Mouse (Mus musculus) kidney, adult 2 months (tissue): ENCODE results near the gene Gclc.

Experiments used
- CTCF ChIP-seq: fragments of 200-500 bp; conservative IDR thresholded peaks from 2 replicates; pipeline ENCODE4 v1.5.1; 2011; ENCODE audit warnings: low read depth, mild to moderate bottlenecking, control low read depth, low read length, moderate library complexity, mixed read lengths; ENCODE audit not compliant: insufficient read depth, insufficient read length
- POLR2A ChIP-seq: fragments of 200-500 bp; IDR thresholded peaks from one replicate; pipeline ENCODE4 v1.6.1; 2011; ENCODE audit warnings: low read depth, low read length, control low read depth

GRCm38 (mm10) chr9:77726018-77726684 is 28.2 kb upstream of the Gclc start:
- TF ChIP-seq CTCF (no peak), POLR2A (no peak)
